17 mouse cellular contexts compared by ENCODE assay signal in genomic region chr4:11903861-11904260, GRCm38 (mm10).
"Had no signal": no experiment of that assay in that cellular context is flagged by ENCODE, and none has a peak within 500 bp of the region (broad histone marks: within the 10 kb centered on the region; RNA-seq: fewer than 3 reads in every experiment).

No protein-coding gene starts in this region.

- H3K9ac ChIP-seq: liver, embryonic 12.5 days; lung, embryonic 14.5 days; midbrain, embryonic 13.5 days; stomach, embryonic 15.5 days had no signal

- DNase-seq: kidney, adult 18-20 months; kidney, adult 9 months; kidney, postnatal 14 days; kidney, postnatal 4 days; lung, embryonic 14.5 days; right cerebral cortex, adult 18-20 months; right cerebral cortex, postnatal 14 days; right cerebral cortex, postnatal 4 days; spleen, adult 18-20 months; thymus, adult 18-20 months; thymus, postnatal 36 days had no signal

- H3K9me3 ChIP-seq: liver, embryonic 12.5 days; midbrain, embryonic 13.5 days; stomach, embryonic 15.5 days had no signal

- H3K27me3 ChIP-seq: liver, embryonic 12.5 days; midbrain, embryonic 13.5 days; stomach, embryonic 15.5 days had no signal

- H3K4me2 ChIP-seq: liver, embryonic 12.5 days; lung, embryonic 14.5 days; midbrain, embryonic 13.5 days; stomach, embryonic 15.5 days had no signal

- ATAC-seq: liver, embryonic 12.5 days; lung, postnatal 0 days; midbrain, embryonic 13.5 days; midbrain, embryonic 16.5 days had no signal

- H3K4me3 ChIP-seq: liver, embryonic 12.5 days; midbrain, embryonic 13.5 days; stomach, embryonic 15.5 days had no signal

- H3K27ac ChIP-seq: liver, embryonic 12.5 days; macrophage; midbrain, embryonic 13.5 days; stomach, embryonic 15.5 days had no signal

- H3K36me3 ChIP-seq: liver, embryonic 12.5 days; midbrain, embryonic 13.5 days; stomach, embryonic 15.5 days had no signal
